Mouse (Mus musculus) midbrain, embryonic 16.5 days (tissue): ENCODE data around the gene Hspb9. TPM values are rescaled to one million over a fixed set of nuclear protein-coding genes. Genes with fewer than 3 reads are reported as not detected.

Source experiments
- ATAC-seq: fragments of 200-750 bp; cut with Nextera tagmentation; 2 replicates; pipeline ENCODE4 v1.8.0; 2017; ENCODE audit warnings: moderate TSS enrichment
- H3K27ac ChIP-seq: fragments of 300-500 bp; sonication (generic); 2 replicates; pipeline ENCODE4 v1.5.1; 2014; ENCODE audit warnings: mild to moderate bottlenecking, low read length, mixed read lengths
- H3K27me3 ChIP-seq: fragments of 300-500 bp; sonication (generic); 2 replicates; pipeline ENCODE4 v1.6.1; 2014; ENCODE audit warnings: low read depth, low read length, mixed read lengths; ENCODE audit not compliant: control insufficient read depth, insufficient read depth
- H3K36me3 ChIP-seq: fragments of 300-500 bp; sonication (generic); 2 replicates; pipeline ENCODE4 v1.6.1; 2014; ENCODE audit warnings: mild to moderate bottlenecking, low read length, moderate library complexity, mixed read lengths; ENCODE audit not compliant: control insufficient read depth, insufficient read depth
- H3K4me1 ChIP-seq: fragments of 300-500 bp; sonication (generic); 2 replicates; pipeline ENCODE4 v1.6.1; 2014; ENCODE audit warnings: mild to moderate bottlenecking, low read length, mixed read lengths; ENCODE audit not compliant: control insufficient read depth, insufficient read depth
- H3K4me2 ChIP-seq: fragments of 300-500 bp; sonication (generic); 2 replicates; pipeline ENCODE4 v1.6.1; 2014; ENCODE audit warnings: mild to moderate bottlenecking, low read length, mixed read lengths
- H3K4me3 ChIP-seq: fragments of 300-500 bp; sonication (generic); 2 replicates; pipeline ENCODE4 v1.5.1; 2014; ENCODE audit warnings: low read depth, mild to moderate bottlenecking, low read length, moderate library complexity, mixed read lengths
- H3K9ac ChIP-seq: fragments of 300-500 bp; sonication (generic); 2 replicates; pipeline ENCODE4 v1.6.1; 2014; ENCODE audit warnings: low read depth, low read length, mixed read lengths
- H3K9me3 ChIP-seq: fragments of 300-500 bp; sonication (generic); replicated peaks from 2 replicates; pipeline ENCODE4 v1.6.1; 2014; ENCODE audit warnings: mild to moderate bottlenecking, low read length, mixed read lengths; ENCODE audit not compliant: control insufficient read depth, poor library complexity, severe bottlenecking
- WGBS: fragments of 180-500 bp; shearing (Covaris S2); extraction: QIAGEN DNeasy Blood & Tissue Kit; methylation state at CpG from one replicate; pipeline ENCODE4 v1.1.7; 2014; 5-methylcytosine and 5-hydroxymethylcytosine counted together
- polyA plus RNA-seq: library from polyadenylated mRNA; unstranded; fragments of >200 nt; fragmentation: Nextera tagmentation; extraction: Ambion mirVana; gene quantifications from 2 replicates; pipeline ENCODE4 v1.2.1, GENCODE M21; 2015

Gene Hspb9
- polyA plus RNA-seq, 1 experiment from 2014 or later, result not detected

DNA sequence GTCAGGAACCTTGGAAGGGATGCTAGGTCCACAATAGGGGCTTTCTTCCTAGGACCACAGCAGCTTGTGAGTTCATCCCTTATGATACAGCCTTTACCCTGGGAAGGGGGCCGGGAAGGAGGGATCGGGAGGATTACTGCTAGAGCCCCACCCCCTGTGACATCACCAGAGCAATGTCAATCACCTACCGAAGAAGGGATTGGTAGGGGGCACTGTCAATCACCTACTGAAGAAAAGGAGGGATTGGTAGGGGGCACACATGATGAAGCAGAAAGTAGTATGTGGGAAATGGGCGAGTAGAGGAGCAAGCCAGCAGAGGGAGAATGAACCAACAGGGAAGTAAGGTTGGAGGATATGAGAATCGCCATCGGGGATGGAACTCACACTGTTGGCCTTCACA lies 42.8 kb downstream of the Hspb9 start:
- Histone ChIP-seq H3K27me3 (no peaks in the 10 kb centered on the region), H3K27ac (no peak overlapping the region), H3K36me3 (peaks cover 15% of the 10 kb centered on the region), H3K4me2 (no peak overlapping the region), H3K9me3 (no peaks in the 10 kb centered on the region), H3K4me1 (peaks cover 5% of the 10 kb centered on the region), H3K9ac (no peak overlapping the region), H3K4me3 (no peak overlapping the region)
- WGBS, result 64% methylated on average over 6 of the region's 6 CpGs
- no peak for ATAC-seq

DNA sequence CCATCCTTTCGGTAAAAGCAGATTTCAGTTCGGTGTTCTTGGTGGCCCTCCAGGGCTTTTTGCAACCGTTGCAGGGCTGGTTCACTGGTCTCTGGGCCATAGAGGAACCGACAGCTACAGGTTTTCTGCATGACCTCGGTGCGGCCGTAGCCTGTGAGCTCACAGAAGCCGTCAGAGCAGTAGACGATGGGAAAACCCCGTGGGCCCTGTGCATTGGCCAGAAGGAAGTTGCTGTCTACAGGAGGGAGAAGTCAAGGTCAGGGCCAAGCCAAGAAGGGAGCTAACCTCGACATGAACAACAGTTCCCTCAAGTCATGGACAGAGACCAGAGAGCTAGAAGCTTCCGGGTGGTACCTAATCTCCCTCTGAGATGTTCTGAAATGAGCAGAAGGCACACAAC lies 43.9 kb downstream of the Hspb9 start:
- peaks cover 9% of the 10 kb centered on the region for H3K36me3 ChIP-seq
- no peaks in the 10 kb centered on the region for H3K27me3 ChIP-seq
- no peak overlapping the region for H3K4me3 ChIP-seq
- 89% methylated on average over 12 of the region's 12 CpGs for WGBS
- no peaks in the 10 kb centered on the region for H3K9me3 ChIP-seq
- no peak overlapping the region for H3K27ac ChIP-seq
- ATAC-seq, result no peak
- no peak overlapping the region for H3K9ac ChIP-seq
- peaks cover 5% of the 10 kb centered on the region for H3K4me1 ChIP-seq
- peak overlapping the region; percentile 75 for H3K4me2 ChIP-seq

DNA sequence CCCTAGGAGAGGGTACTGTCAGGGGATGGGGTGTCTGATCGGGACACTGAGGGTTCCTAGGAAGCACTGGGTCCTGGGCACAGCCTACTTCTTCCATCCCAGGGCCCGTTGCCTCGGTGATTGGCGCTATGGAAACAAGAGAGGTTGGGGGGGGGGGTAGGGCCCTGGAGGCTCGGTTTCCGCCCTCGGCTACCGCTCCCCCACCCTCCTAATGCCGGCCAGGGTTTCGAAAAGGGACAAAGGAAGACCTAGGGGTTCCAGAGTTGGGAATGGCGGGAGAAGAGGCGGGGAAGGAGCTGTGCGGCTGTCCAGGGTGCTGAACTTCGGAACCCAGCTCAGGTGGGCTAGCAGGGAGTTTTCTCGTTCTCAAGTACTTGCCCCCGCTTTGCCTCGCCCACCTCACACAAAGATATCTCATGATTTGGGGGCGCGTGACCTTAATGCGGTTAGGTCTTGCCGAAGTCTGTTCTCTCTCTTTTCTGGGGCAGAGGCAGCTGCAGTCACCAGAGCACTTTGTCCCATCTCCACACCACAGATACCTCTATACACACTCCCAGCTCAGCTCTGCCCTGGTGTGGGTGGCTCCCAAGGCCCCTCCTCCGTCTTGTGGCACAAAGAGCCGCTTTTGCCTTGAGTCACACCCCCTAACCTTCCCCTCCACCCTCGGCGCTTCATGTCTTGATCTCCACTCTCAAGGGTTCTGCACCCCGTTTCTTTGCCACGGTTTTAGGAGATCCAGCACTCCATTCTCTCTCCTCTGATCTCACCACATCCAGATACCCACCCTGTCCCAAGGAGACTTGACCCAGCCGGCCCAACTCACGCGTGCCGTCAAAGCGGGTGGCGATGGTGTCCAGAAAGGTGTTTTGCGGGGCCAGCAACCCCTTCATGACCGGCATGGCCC lies 45.3 kb downstream of the Hspb9 start:
- H3K4me3 ChIP-seq, result peak overlapping the region; percentile 76
- WGBS, result under 1% methylated on average over 35 of the region's 35 CpGs

DNA sequence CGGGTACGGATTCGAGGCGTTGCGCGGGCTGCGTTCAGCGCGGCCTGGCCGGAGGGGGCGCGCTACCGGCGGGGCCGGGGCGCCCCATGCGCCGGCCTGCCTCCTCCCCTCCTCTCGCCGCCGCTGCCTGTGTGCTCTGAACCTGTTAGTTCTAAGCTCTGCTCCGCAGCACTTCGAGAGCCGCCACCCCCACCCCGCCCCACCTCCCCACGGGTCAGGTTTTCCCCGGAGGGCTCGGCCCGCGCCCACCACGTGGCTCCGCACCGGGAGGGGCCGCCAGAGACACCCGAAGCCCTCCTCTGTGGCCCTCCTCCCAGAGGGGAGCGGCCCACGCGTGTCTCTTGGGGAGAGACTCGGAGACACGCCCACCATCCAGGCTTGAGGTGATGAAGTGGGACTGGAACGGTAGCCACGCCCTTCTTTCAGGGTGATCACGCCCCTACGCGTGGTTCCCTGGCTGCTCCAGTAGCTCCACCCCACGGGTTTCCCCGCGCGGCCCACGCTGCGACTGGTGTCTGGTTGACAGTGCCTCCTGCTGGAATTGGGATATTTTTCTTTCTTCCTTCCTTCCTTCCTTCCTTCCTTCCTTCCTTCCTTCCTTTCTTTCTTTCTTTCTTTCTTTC lies 46.1 kb downstream of the Hspb9 start, which contains the start of gene Kcnh4:
Gene Kcnh4, minus strand, starts transcription at position 332 of the 623 bp plus-strand sequence.
- H3K27me3 ChIP-seq, result no peaks in the 10 kb centered on the region
- H3K36me3 ChIP-seq, result peaks cover 9% of the 10 kb centered on the region
- WGBS, result under 1% methylated on average over 44 of the region's 51 CpGs
- H3K4me3 ChIP-seq, result peak within 1 kb of the TSS; percentile 76
- peak; percentile 67 for ATAC-seq
- peaks cover 5% of the 10 kb centered on the region for H3K4me1 ChIP-seq
- peak within 1 kb of the TSS; percentile 75 for H3K4me2 ChIP-seq
- H3K9me3 ChIP-seq, result no peaks in the 10 kb centered on the region
- H3K9ac ChIP-seq, result peak within 1 kb of the TSS; percentile 80
- peak within 1 kb of the TSS; percentile 73 for H3K27ac ChIP-seq

More for the DNA sequence above, 45.3 kb downstream of the Hspb9 start:
- ATAC-seq, result peak; percentile 52
- Histone ChIP-seq H3K36me3 (peaks cover 9% of the 10 kb centered on the region), H3K9me3 (no peaks in the 10 kb centered on the region), H3K4me2 (peak overlapping the region; percentile 75), H3K4me1 (peaks cover 5% of the 10 kb centered on the region), H3K27me3 (no peaks in the 10 kb centered on the region), H3K27ac (peak overlapping the region; percentile 73), H3K9ac (peak overlapping the region; percentile 80)

DNA sequence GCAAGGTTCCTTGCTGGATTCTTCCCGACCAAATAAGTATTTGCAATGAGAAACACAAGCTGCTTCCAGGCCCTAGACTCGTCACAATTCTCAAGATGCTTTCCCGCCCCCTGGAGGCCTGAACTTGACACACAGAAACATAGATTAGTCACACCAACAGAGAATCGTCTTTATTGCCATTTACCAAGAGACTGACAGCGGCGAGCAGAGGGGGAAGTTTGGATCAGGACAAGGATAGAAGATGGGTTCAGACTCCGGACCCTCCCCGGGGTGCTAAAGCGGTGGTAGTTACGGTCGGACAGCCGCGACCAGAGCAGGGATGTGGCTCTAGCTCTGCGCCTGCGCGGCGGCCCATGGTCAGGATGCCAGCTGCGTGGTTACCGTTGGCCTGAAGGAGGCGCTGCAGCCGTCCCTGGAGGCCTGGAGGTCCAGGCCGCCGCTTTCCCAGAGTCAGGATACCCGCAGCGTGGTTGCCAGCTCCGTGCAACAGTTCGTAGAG lies 47.9 kb downstream of the Hspb9 start:
- H3K36me3 ChIP-seq, result peaks cover 2% of the 10 kb centered on the region; the same call in 1 of the 2 replicates
- no peaks in the 10 kb centered on the region for H3K27me3 ChIP-seq
- peak overlapping the region; percentile 62 for H3K9ac ChIP-seq
- no peaks in the 10 kb centered on the region for H3K9me3 ChIP-seq
- WGBS, result under 1% methylated on average over 27 of the region's 27 CpGs
- peaks cover 5% of the 10 kb centered on the region for H3K4me1 ChIP-seq
- H3K4me3 ChIP-seq, result peak overlapping the region; percentile 39
- ATAC-seq, result peak; percentile 51
- peak overlapping the region; percentile 3 for H3K27ac ChIP-seq
- peak overlapping the region; percentile 56 for H3K4me2 ChIP-seq

DNA sequence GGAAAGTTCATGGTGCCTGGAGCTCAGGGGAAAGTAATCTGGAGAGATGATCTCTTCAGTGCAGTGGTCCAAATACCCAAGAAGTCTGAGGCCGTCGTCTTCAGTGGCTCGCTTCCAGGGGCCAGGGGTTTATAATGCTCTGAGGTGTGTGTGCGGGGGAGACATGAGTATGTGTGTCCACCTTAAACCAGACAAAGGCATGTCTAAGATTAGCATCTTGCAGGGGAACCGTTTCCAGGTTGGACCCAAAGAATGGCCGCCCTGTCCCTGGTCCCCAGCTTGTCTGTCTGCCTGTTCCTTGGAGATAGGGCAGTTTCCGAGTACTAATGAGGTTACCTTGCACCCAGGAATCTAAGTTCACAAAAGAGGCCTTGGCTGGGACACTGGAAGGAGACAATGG lies 49.2 kb downstream of the Hspb9 start, which contains the start of gene Hcrt:
Gene Hcrt, minus strand, starts transcription at position 101 of the 400 bp plus-strand sequence.
- H3K27ac ChIP-seq, result peak within 1 kb of the TSS; percentile 3
- WGBS, result 89% methylated on average over 7 of the region's 7 CpGs
- no peaks in the 10 kb centered on the region for H3K36me3 ChIP-seq
- H3K27me3 ChIP-seq, result no peaks in the 10 kb centered on the region
- no peaks in the 10 kb centered on the region for H3K9me3 ChIP-seq
- H3K4me1 ChIP-seq, result peaks cover 3% of the 10 kb centered on the region
- peak within 1 kb of the TSS; percentile 56 for H3K4me2 ChIP-seq
- ATAC-seq, result no peak
- peak within 1 kb of the TSS; percentile 39 for H3K4me3 ChIP-seq
- H3K9ac ChIP-seq, result peak within 1 kb of the TSS; percentile 62

Other genes with a start within 250 kb of the Hspb9 start
- gene Klhl11, start 241.1 kb upstream of the Hspb9 start, polyA plus RNA-seq, result 10.3 and 11.0 TPM in 2 replicates
- 218 and 229 TPM in 2 replicates for gene Acly, start 185.8 kb upstream of the Hspb9 start, polyA plus RNA-seq
- 2.9 and 3.5 TPM in 2 replicates for gene Ttc25, start 168.2 kb upstream of the Hspb9 start, polyA plus RNA-seq
- gene Cnp, start 138.9 kb upstream of the Hspb9 start, polyA plus RNA-seq, result 46.5 and 57.8 TPM in 2 replicates
- 97.7 TPM in 2 replicates for gene Nkiras2, start 94.6 kb upstream of the Hspb9 start, polyA plus RNA-seq
- gene Dnajc7, start 93.7 kb upstream of the Hspb9 start, polyA plus RNA-seq, result 289 and 327 TPM in 2 replicates
- gene Zfp385c, start 21.4 kb upstream of the Hspb9 start, polyA plus RNA-seq, result 0.41 and 0.92 TPM in 2 replicates
- 2.8 and 2.9 TPM in 2 replicates for gene Dhx58, start 9.6 kb upstream of the Hspb9 start, polyA plus RNA-seq
- gene Kat2a, start 1.4 kb upstream of the Hspb9 start, polyA plus RNA-seq, result 64.9 and 65.9 TPM in 2 replicates
- 41.1 and 43.3 TPM in 2 replicates for gene Rab5c, start 24.4 kb downstream of the Hspb9 start, polyA plus RNA-seq
- 11.4 and 12.3 TPM in 2 replicates for gene Kcnh4, start 46.1 kb downstream of the Hspb9 start, polyA plus RNA-seq
- 2.5 and 4.6 TPM in 2 replicates for gene Hcrt, start 49.1 kb downstream of the Hspb9 start, polyA plus RNA-seq
- 6.8 and 7.5 TPM in 2 replicates for gene Ghdc, start 57.1 kb downstream of the Hspb9 start, polyA plus RNA-seq
- gene Stat5b, start 136.9 kb downstream of the Hspb9 start, polyA plus RNA-seq, result 17.5 and 22.9 TPM in 2 replicates
- gene Stat5a, start 145.5 kb downstream of the Hspb9 start, polyA plus RNA-seq, result 2.1 and 3.2 TPM in 2 replicates
- gene Stat3, start 225.7 kb downstream of the Hspb9 start, polyA plus RNA-seq, result 37.3 and 39.0 TPM in 2 replicates